Mouse (Mus musculus): ENCODE results near the gene A3galt2. TPM values are rescaled to one million over a fixed set of nuclear protein-coding genes. Genes with fewer than 3 reads are reported as not detected.

Gene A3galt2
- polyA plus RNA-seq, 1 experiment = not detected

- Histone ChIP-seq H3K36me3 (replicated peaks; ENCODE audit: low read length) (peaks cover 31% of the 10 kb centered on the region), H3K4me3 (replicated peaks) (peak overlapping the region; percentile 93), H3K4me1 (peaks cover 77% of the 10 kb centered on the region), H3K9me3 (peaks cover 5% of the 10 kb centered on the region; the same call in 1 of the 2 replicates), H3K27me3 (replicated peaks) (no peaks in the 10 kb centered on the region)
- TF ChIP-seq FLI1 (IDR thresholded peaks at IDR 0.05; ENCODE audit: low read length) = no peak
- no peak for TF ChIP-seq GATA1 (IDR thresholded peaks at IDR 0.05; ENCODE audit: borderline replicate concordance, low read length)
Measured at GRCm38 (mm10) chr4:128804426-128805149, 49.4 kb downstream of the A3galt2 start.

DNA sequence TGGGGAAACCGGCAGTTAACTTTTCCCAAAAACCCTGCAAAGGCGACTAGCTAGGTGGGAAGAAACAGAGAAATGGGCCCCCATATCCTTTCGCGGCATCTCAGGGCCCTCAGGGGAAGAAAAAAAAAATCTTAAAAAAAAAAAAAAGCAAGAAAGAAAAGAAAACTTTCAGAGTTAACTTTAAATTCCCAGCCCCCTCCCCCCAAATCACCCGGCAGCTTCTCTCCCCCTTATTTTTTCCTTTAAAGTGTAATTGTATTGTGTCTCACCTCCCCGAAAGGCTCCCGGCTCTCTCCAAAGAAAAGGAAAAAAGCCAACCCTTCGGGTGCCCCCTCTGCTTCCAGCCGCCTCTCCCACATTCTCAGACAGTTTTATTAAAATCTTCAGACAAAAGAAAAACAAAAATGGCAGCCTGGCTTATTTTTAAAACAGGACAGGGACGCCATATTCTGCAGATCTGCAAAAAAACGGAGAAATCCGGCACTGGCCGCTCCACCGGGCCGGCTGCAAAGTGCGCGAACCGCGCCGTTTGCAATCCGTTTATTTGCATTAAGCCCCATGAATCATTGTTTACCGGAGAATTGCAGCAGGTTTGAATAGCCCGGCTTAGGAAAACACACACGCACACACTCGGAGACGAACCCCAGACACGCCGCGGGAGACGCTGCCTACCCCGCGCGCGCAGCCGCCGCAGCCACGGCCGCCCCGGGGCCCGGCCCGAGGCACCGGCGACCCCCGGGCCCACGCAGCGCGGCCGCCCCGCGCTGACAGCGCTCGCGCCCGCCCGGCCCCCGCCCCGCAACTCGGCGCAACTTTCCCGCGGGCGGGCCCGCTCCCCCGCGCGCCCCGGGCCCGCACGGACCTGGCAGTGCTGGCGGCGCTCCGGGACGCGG lies 50.2 kb downstream of the A3galt2 start:
- H3K4me1 ChIP-seq = peaks cover 72% of the 10 kb centered on the region
- peak overlapping the region; percentile 93 for H3K4me3 ChIP-seq (replicated peaks)
- no peaks in the 10 kb centered on the region for H3K27me3 ChIP-seq (replicated peaks)
- TF ChIP-seq FLI1 (IDR thresholded peaks at IDR 0.05; ENCODE audit: low read length) (no peak), GATA1 (IDR thresholded peaks at IDR 0.05; ENCODE audit: borderline replicate concordance, low read length) (no peak)
- H3K9me3 ChIP-seq = peaks cover 5% of the 10 kb centered on the region; the same call in 1 of the 2 replicates
- H3K36me3 ChIP-seq (replicated peaks; ENCODE audit: low read length) = peaks cover 24% of the 10 kb centered on the region

DNA sequence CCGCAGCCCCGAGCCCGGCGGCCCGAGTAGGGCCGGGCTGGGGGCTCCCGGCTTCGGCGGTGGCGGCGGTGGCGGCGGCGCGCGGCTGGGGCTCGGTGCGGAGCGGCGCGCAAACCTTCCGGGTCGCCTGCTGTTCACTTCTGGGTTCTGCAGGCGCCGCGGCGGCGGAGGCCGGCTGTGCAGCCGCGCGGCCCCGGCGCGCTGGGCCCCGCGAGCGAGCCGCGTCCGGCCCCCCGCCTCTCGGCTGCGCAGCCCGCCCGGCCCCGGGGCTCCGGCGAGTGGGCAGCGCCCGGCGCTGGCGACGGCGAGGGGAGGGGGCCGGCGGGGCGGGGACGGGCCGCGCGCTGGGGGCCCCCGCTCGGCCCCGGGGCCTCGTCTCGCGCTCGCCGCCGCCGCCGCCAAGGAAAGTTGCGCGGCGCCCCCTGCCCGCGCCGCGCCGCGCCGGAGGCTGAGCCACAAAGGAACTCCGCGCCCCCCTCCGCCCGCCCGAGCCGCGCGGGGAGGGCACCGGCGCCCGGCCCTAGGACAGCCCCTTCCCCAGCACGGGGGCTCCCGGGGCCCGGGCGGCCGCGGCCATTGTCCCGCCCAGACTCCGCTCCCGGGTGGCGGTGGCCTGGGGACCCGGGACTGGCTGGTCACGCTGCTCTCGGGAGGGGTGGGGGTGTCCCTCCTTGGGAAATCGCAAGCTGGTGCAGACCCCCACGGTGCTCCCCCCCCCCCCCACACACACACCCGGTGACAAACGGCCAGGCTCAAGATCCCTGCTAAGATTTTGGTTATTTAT lies 51.1 kb downstream of the A3galt2 start, which contains the start of gene Zfp362:
TSS of gene Zfp362 (minus strand) at position 3 of the 784 bp plus-strand sequence.
- Histone ChIP-seq H3K27me3 (replicated peaks) (no peaks in the 10 kb centered on the region), H3K36me3 (replicated peaks; ENCODE audit: low read length) (peaks cover 16% of the 10 kb centered on the region), H3K9me3 (peaks cover 5% of the 10 kb centered on the region; the same call in 1 of the 2 replicates), H3K4me1 (peaks cover 73% of the 10 kb centered on the region), H3K4me3 (replicated peaks) (peak within 1 kb of the TSS; percentile 93)
- no peak for TF ChIP-seq GATA1 (IDR thresholded peaks at IDR 0.05; ENCODE audit: borderline replicate concordance, low read length)
- TF ChIP-seq FLI1 (IDR thresholded peaks at IDR 0.05; ENCODE audit: low read length) = no peak

GRCm38 (mm10) chr4:128806827-128807179 lies 51.6 kb downstream of the A3galt2 start:
- H3K4me3 ChIP-seq (replicated peaks) = peak overlapping the region; percentile 93

GRCm38 (mm10) chr4:128811382-128812056 lies 56.4 kb downstream of the A3galt2 start:
- Histone ChIP-seq H3K4me3 (replicated peaks) (peak overlapping the region; percentile 94), H3K36me3 (replicated peaks; ENCODE audit: low read length) (peaks cover 5% of the 10 kb centered on the region), H3K4me1 (peaks cover 57% of the 10 kb centered on the region), H3K9me3 (peaks cover 13% of the 10 kb centered on the region; the same call in 1 of the 2 replicates), H3K27me3 (replicated peaks) (peaks cover 18% of the 10 kb centered on the region)
- TF ChIP-seq FLI1 (IDR thresholded peaks at IDR 0.05; ENCODE audit: low read length) (no peak), GATA1 (IDR thresholded peaks at IDR 0.05; ENCODE audit: borderline replicate concordance, low read length) (no peak)

More at GRCm38 (mm10) chr4:128806827-128807179, 51.6 kb downstream of the A3galt2 start:
- H3K27me3 ChIP-seq (replicated peaks) = no peaks in the 10 kb centered on the region
- TF ChIP-seq GATA1 (IDR thresholded peaks at IDR 0.05; ENCODE audit: borderline replicate concordance, low read length) (no peak), FLI1 (IDR thresholded peaks at IDR 0.05; ENCODE audit: low read length) (no peak)
- H3K9me3 ChIP-seq = peaks cover 5% of the 10 kb centered on the region; the same call in 1 of the 2 replicates
- peaks cover 11% of the 10 kb centered on the region for H3K36me3 ChIP-seq (replicated peaks; ENCODE audit: low read length)
- H3K4me1 ChIP-seq = peaks cover 70% of the 10 kb centered on the region

DNA sequence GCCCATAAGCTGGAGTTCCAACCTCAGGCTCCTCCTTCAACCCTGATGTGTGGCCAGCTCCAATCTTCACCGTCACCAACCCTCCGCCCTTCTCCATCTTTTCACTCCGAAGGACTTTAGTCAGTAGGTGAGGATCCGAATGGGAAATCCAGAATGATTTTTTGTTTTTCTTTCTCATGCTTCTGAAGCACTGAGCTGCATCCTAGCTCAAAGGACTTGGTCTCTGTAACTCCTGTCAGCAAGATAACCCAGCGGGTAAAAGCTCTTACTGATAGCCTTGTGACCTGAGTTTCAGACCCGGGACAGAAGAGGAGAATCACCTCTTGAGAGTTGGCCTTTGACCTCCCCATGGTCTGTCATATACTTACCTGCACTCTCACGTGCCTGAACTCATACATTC lies 61.8 kb downstream of the A3galt2 start:
- peaks cover 5% of the 10 kb centered on the region for H3K36me3 ChIP-seq (replicated peaks; ENCODE audit: low read length)
- H3K4me3 ChIP-seq (replicated peaks) = no peak overlapping the region
- peaks cover 8% of the 10 kb centered on the region; the same call in 1 of the 2 replicates for H3K9me3 ChIP-seq
- peaks cover 39% of the 10 kb centered on the region for H3K27me3 ChIP-seq (replicated peaks)
- H3K4me1 ChIP-seq = peaks cover 17% of the 10 kb centered on the region
- TF ChIP-seq GATA1 (IDR thresholded peaks at IDR 0.05; ENCODE audit: borderline replicate concordance, low read length) (no peak), FLI1 (IDR thresholded peaks at IDR 0.05; ENCODE audit: low read length) (no peak)

Other genes starting within 250 kb of the A3galt2 start
- gene Zscan20, start 145.3 kb upstream of the A3galt2 start, polyA plus RNA-seq (2012; ENCODE audit: insufficient read depth, low replicate concordance) = 0.41 TPM in 1 of 2 replicates, not detected in the other
- 1.4 and 1.8 TPM in 2 replicates for gene Tlr12, start 136.7 kb upstream of the A3galt2 start, polyA plus RNA-seq (2012; ENCODE audit: insufficient read depth, low replicate concordance)
- 56.0 and 121 TPM in 2 replicates for gene Phc2, start 100.7 kb upstream of the A3galt2 start, polyA plus RNA-seq (2012; ENCODE audit: insufficient read depth, low replicate concordance)
- 78.0 and 89.8 TPM in 2 replicates for gene Zfp362, start 50.7 kb downstream of the A3galt2 start, polyA plus RNA-seq (2012; ENCODE audit: insufficient read depth, low replicate concordance)
- 0.53 and 1.6 TPM in 2 replicates for gene Trim62, start 128.2 kb downstream of the A3galt2 start, polyA plus RNA-seq (2012; ENCODE audit: insufficient read depth, low replicate concordance)
- 7.6 and 12.2 TPM in 2 replicates for gene Azin2, start 207.1 kb downstream of the A3galt2 start, polyA plus RNA-seq (2012; ENCODE audit: insufficient read depth, low replicate concordance)
- gene Ak2, start 236.6 kb downstream of the A3galt2 start, polyA plus RNA-seq (2012; ENCODE audit: insufficient read depth, low replicate concordance) = 29.1 and 128 TPM in 2 replicates